Mouse (Mus musculus) left cerebral cortex, adult 18-20 months (tissue): ENCODE results near the gene Slc25a36. TPM values are rescaled to one million over a fixed set of nuclear protein-coding genes. Genes with fewer than 3 reads are reported as not detected.

Source experiments
- DNase-seq, 2 experiments: peaks; one replicate each; pipeline ENCODE4 v3.0.0; 2021 to 2022; ENCODE audit warnings: low spot score in 2 of 2, mixed read lengths in 1 of 2
- total RNA-seq, 2 experiments: library from RNA; stranded (reverse); gene quantifications; 2 replicates each; pipeline ENCODE4 v1.2.3; 2021

The Slc25a36 gene
- total RNA-seq, 2 experiments from 2014 or later = 77.8 to 79.0 TPM

GRCm38 (mm10) chr9:97112797-97113554 lies 2.0 kb upstream of the Slc25a36 start:
- no peak for DNase-seq

- DNase-seq = no peak
Measured at GRCm38 (mm10) chr9:97112238-97112637, 1.3 kb upstream of the Slc25a36 start.

- DNase-seq = no peak
Measured at GRCm38 (mm10) chr9:97111506-97111905, 549 bp upstream of the Slc25a36 start.

- DNase-seq = no peak
Measured at GRCm38 (mm10) chr9:97106481-97107160, 4.3 kb downstream of the Slc25a36 start.

- no peak for DNase-seq
Measured at GRCm38 (mm10) chr9:97105400-97105985, 5.5 kb downstream of the Slc25a36 start.

GRCm38 (mm10) chr9:97103376-97104061 lies 7.4 kb downstream of the Slc25a36 start:
- DNase-seq = no peak

- DNase-seq = no peak
Measured at GRCm38 (mm10) chr9:97098985-97099384, 12.0 kb downstream of the Slc25a36 start.

- no peak for DNase-seq
Measured at GRCm38 (mm10) chr9:97096180-97096579, 14.8 kb downstream of the Slc25a36 start.

GRCm38 (mm10) chr9:97087850-97088249 lies 23.1 kb downstream of the Slc25a36 start:
- no peak for DNase-seq

- DNase-seq = no peak
Measured at GRCm38 (mm10) chr9:97084628-97085027, 26.3 kb downstream of the Slc25a36 start.

GRCm38 (mm10) chr9:97081106-97081862 lies 29.7 kb downstream of the Slc25a36 start:
- DNase-seq = no peak

GRCm38 (mm10) chr9:97069911-97070310 lies 41.0 kb downstream of the Slc25a36 start:
- DNase-seq = no peak

- DNase-seq = no peak
Measured at GRCm38 (mm10) chr9:97069466-97069865, 41.5 kb downstream of the Slc25a36 start.

- DNase-seq = peak; percentile 84 to 89
Measured at GRCm38 (mm10) chr9:97068201-97069095, 42.5 kb downstream of the Slc25a36 start.

- DNase-seq = no peak
Measured at GRCm38 (mm10) chr9:97067761-97068160, 43.2 kb downstream of the Slc25a36 start.

- DNase-seq = no peak
Measured at GRCm38 (mm10) chr9:97065885-97066284, 45.1 kb downstream of the Slc25a36 start.

GRCm38 (mm10) chr9:97065216-97065615 lies 45.7 kb downstream of the Slc25a36 start:
- DNase-seq = no peak

- no peak for DNase-seq
Measured at GRCm38 (mm10) chr9:97064161-97064560, 46.8 kb downstream of the Slc25a36 start.

GRCm38 (mm10) chr9:97061696-97062095 lies 49.3 kb downstream of the Slc25a36 start:
- DNase-seq = no peak
